Mouse (Mus musculus) cerebellum, postnatal 25 days (tissue): ENCODE results near the gene Olfr465-ps1.

Experiments used
- DNase-seq, 2 experiments: peaks; one replicate each; pipeline ENCODE4 v3.0.0; 2021; ENCODE audit warnings: mixed read lengths in 2 of 2

The Olfr465-ps1 gene

DNA sequence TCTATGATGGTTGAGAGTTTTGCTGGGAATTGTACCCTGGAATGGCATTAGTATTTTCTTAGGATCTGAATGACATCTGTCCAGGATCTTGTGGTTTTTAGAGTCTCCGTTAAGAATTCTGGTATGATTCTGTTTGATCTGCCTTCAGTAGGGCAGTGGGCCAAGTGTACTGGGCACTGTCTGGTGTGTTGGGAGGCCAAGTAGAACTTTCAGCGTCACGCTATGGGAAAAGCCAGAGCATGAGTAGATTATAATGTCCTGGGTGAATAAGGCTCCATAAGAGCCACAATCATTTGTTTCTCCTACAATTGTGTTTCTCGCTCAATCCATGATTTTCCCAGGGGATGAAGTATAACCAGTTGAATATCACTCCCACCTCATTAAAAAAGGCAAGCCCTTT is at the start of gene Olfr465-ps1:
Olfr465-ps1 (plus strand) TSS at position 301 of the 400 bp plus-strand sequence.
- no peak for DNase-seq

DNA sequence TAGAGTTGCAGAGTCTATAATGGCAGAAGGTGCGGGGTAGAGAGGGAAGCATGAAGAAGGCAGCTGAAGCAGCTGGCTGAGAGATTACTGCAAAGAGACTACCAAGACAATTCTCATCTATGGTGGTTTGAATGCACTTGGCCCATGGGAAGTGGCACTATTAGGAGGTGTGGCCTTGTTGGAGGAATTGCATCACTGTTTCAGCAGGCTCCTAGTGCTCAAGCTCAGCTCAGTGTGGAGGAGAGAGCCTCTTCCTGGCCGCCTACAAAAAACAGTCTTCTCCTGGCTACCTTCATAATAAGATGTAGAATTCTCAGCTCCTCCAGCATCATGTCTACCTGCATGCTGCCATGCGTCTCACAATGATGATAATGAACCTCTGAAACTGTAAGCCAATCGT is 42.0 kb upstream of the Olfr465-ps1 start:
- no peak for DNase-seq

DNA sequence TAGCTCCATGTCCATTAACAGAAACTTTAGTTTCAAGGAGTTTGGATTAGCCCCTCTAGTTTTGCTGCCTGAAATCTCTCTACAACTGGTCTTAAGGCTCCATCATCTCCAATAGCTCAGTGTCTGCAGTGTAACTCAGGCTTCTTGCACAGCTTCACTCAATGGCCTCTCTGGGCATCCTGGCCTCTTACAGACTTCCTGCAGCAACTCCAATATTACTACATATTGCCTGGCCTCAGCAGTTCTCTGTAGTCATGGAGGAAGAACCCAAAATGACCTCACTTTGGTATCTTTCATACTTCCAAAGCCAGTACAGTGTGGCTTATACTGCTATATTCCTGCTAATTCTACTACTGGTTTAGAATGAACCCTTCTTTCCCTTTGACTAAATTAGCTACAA is 40.9 kb upstream of the Olfr465-ps1 start:
- DNase-seq = no peak

DNA sequence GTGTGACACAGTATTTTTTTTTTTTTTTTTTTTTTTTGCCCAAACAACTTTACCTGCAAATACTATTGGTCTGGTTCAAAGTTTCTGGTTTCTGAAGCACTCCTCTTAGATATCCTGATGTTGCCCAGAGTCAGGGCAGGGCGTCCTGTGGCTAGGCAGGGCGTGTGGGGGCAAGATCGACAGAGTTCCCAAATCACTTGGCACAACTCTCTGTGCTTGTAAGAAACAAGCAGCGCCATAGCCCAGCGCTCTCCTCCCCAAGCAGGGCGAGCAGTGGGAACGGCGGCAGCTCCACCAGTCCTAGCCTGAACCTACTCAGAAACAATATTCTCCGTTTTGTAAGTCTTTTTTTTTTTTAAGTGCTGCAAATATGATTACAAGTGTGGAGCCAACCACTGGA is 37.2 kb upstream of the Olfr465-ps1 start:
- DNase-seq = no peak

DNA sequence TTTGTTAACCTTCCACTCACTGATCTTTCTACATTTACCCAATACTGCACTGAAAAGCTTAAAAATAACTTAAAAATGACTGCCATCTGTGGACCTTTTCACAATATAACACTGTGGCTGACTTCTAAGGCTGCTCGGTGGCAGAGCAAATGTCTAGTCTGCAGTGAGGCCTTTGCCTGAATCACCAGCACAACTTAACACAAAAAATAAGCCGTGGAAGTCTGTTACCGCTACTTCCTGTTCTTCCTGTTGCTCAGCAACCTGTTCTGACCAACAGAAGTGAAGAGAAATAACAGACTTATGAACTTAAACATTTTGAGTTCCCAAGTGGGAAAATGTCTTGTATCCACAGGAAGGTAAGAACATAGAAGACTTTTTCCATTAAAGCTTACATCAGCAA is 36.7 kb upstream of the Olfr465-ps1 start:
- DNase-seq = no peak

DNA sequence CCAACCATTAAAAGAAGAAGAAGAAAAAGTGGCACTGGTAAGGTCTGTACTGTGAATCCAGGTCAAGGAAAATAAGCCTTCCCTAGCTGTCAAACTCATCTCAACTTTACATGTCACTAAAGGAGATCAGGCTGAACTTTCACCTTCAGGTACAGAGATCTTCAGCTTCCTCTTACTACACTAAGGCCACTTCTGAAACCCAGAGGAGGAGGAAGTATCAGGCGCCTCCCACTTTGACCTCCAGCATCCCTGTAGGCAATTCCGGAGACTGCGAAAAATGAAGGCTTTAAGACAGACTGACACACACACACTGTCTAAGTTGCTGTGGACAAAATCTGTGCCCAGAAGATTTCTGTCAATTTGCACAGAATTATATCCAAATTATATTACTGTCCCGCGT is 25.9 kb upstream of the Olfr465-ps1 start:
- peak in 1 of 2 experiments; percentile 4 for DNase-seq

DNA sequence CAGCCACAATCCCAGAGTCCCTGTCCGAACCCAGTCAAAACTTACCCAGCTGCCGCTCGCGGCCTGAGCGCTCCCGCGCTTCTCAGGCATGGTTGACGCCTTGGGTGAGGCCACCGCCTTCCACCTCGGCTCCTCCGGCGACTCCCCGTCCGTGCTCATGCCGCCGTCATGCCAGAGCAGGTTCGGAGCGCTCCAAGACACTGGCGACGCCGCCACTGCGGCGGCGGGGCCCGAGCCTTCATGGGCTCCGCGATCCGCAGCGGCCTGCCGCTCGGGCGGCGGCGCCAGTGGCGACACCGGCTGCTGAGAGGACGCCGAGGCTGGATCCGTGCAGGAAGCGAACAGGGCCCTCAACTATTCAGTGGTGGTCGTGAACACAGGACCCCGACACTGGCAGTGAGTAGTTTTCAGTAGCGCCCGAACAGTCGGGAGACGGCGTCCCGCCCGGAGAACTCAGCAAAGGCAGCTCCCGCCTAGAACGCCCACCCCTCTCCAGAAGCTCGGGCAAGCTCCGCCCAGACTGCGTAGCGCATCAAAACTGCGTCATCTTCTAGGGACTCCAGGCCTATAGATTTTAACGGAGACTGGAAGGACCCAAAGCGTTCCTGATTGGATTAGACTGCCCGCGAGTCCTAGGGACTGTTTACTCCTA is 25.3 kb upstream of the Olfr465-ps1 start, which contains the start of gene Mfsd14b:
Mfsd14b (minus strand) TSS at position 517 of the 652 bp plus-strand sequence.
- peak; percentile 92 to 93 for DNase-seq

DNA sequence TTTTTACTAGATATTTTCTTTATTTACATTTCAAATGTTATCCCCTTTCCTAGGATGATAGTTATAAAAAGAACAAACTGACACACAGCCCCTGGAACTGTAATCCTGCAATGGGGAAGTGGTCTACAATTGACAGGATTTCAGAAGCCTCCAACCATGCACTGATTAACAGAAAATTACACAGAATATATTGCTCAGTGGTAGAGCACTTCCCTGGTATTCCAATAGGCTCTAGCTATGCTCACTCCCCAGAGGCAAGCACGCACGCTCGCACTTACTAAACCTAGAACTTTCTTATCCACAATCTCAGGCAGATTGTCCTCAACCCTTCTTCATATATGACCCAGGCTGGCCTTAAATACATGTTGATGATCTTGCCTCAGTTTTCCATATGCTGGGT is 24.6 kb upstream of the Olfr465-ps1 start:
- DNase-seq = peak in 1 of 2 experiments; percentile 10

DNA sequence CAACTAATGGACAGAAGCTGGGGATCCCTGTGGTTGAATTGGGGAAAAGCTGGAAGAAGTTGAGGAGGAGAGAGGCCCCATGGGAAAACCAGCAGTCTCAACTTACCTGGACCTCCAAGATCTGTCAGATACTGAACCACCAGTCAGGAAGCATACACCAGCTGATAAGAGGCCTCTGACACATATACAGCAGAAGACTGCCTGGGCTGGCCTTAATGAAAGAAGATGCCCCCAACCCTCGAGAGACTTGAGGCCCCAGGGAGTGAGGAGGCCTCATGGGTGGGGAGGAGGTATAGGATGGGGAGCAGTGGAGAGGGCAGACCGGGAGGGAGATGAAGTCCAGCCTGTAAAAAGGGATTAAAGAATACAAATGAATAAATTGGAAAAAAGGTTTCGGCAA is 16.9 kb upstream of the Olfr465-ps1 start:
- DNase-seq = no peak

DNA sequence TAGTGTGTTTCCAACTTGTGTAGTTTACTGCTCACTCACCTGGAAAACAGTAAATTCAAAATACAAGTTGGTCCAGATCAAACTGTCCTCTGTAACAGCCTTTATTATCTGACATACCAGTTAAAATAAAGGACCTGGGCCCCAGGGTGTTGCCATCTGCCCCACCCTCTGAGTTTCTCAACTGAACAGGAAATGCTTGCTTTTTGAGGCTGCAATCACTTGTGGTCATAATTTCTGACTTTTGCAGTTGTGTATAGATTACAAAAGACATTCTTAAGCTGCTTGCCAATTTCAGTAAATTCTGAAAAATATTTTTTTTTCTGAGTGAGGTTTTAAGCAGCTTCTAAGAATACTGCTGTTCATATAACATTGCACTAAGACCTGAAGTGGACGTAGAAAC is 15.8 kb upstream of the Olfr465-ps1 start:
- DNase-seq = no peak

DNA sequence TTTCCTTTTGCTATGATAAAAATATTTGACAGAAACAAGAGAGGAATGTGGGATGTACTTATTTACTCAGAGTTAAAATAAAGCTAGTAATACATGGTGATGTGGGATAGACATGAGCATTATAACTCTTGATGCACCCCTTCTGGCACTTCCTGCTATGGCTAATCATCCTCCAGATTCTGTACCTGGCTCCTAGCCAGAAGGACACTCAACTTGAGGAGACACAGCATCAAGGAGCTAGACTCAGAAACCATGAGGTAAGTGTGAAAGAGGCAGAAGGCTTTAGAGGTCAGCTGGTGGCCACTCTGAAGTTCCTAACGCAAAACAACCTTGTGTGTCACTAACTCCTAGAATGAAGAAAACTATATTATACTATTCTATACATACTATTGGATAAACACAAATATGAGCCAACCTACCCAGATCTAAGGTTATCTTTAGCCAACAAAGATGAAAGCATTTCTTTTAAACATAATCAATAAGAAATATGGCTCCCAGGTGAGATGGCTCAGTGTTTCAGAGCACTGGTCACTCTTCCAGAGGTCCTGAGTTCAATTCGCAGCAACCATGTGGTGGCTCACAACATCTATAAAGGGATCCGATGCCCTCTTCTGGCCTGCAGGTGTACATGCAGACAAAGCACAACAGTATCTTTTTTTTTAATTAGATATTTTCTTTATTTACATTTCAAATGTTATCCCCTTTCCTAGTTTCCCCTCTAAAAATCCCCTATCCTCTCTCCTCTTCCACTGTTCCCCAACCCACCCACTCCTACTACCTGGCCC is 10.6 kb upstream of the Olfr465-ps1 start:
- DNase-seq = no peak

DNA sequence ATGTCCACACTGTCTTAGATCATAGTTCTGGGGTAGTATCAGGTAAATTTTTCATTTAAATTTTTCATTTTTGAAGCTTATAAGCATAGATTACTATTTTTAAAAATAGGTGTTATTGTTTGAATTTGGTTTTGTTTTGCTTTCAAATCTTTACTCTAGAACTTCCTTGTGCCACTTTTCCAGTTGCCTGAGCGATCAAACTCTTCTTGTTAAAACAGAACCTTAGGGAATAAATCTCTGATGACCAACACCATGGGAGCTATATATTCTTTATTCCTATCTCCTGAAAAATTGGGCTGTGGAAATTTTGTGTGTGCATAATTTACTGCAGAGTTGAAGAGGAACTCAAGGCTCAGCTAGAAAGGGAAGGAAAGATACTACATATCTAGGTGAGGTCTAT is 12.1 kb downstream of the Olfr465-ps1 start, which contains the start of gene Olfr466:
Olfr466 (plus strand) TSS at position 301 of the 400 bp plus-strand sequence.
- DNase-seq = no peak

DNA sequence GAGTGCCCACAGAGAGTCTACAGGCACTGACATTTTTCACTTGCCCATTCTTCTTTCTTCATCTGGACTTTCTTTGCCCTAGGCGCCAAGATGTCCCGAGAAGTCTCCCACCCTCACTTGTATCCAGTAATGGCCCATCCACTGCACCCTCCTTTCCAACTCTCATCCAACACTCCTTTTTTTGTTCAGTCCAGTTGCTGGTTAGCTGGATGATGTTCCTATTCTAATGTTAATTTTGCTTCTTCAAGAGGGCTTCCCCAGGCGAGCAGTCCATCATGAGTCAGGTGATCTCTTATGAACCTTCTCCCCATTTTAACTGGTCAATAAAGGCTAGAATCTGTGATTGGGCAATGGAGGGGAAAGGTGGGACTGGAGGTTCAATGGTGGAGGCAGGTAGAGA is 36.2 kb downstream of the Olfr465-ps1 start:
- DNase-seq = no peak

DNA sequence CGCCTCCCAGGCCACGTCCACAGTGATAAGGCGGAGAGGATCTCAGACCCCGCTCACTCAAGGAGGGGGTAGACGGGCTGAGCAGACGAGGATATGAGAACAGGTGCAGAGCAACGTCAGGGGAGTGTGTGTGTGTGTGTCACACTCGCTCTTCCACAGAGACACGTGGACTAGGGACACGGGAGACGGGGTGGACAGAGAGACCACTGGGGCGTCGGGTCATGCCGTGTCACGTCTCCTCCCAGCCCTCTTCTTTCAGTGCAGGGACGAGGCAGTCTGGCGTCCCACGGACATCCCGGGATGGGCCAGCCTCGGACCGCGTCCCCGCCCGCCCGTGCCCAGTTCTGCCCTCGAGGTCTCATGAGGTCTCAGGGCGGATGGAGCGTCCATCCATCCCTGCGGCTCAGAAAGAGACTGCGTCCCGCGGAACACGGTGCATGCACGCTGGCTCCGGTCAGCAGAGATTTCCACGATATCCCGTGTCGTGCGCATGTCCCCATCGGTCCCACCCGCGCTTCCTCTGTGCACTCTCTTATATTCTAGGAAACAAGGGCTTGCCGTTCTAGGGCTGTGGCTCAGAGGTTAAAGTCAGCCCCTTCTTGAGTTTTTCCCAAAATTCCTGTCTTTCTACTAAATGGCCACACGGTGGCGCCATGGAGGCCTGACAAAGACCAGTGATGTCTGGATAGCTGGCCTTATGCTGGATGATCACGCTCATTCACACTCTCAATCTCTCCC is 38.0 kb downstream of the Olfr465-ps1 start:
- peak; percentile 14 to 33 for DNase-seq

DNA sequence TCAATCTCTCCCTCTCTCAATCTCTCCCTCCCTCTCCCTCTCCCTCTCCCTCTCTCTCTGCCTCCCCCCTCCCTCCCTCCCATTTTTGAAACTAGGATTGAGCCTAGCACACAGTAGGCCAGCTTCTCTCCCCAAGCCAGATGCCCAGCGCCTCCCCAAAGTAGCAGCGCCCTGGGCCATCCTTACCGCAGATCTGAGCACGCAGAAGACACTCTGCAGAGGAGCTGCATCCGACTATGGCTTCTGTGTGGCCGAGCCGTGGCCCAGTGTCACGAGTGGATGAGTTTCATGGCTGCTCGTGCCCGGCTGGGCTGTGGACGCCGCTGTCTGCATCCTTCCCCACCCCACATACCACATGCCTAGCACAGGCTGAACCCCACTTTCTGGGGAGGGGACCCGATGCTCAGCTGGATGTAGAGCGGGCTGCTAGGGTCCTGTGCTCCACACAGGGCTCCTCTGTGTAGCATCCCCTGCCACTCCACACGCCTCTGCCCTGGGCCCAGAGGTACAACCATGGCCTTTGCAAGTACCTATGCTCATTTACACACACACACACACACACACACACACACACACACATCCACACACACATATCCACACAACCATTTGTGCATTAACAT is 38.7 kb downstream of the Olfr465-ps1 start:
- DNase-seq = no peak
